Mouse (Mus musculus) liver, adult (tissue): ENCODE measurements at regions not wholly inside any gene's neighbourhood (a gene's known extent, or its start where the extent isn't known, plus 50 kb on each side); places are given as distances from the start of the nearest gene placed in this dataset.

Experiments used
- GATA4 ChIP-seq: IDR thresholded peaks from 2 replicates; pipeline ENCODE4 v1.6.1; 2014; ENCODE audit warnings: mild to moderate bottlenecking, low read length; ENCODE audit not compliant: insufficient replicate concordance

DNA sequence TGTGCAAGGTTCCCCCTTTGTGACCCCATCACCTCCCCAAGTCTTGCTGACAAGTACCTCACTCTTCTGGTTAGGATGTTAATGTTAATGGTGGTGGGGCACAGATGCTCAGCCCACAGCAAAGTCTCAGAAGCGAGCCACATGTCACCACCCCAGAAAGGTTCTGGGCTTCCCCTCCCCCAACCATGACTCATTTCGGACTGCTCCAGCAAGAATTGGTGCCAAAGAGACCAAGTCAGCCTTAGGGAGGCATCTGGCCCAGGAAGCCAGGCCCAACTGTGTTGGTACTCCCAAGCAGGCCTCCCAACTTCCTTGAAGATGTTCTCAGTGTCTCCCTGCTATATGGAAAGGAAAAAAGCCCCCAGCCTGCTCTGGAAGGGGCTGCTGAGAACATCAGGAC is 67.8 kb upstream of the Nectin1 start:
- TF ChIP-seq GATA4, result no peak

GRCm38 (mm10) chr9:43679331-43679730 is 64.5 kb upstream of the Nectin1 start:
- TF ChIP-seq GATA4, result no peak

DNA sequence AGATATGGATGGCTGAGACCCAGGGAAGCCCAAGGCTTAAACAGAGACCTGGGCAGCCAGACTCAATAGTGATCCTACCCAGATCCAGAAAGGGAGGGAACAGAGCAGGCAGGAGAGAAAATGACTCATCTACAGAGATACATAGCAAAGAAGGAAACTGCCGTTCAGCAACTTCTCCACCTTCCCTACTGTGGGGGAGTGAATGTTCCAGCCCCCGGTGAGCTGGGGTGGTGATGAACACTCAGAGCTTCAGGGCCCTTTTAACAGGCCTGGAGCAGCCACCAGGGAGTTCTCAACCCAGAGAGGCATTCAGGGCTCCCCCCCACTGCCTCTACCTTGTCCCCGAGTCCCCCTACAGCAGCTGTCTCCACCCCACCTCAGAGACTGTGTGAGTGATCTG is 62.5 kb upstream of the Nectin1 start:
- no peak for TF ChIP-seq GATA4

DNA sequence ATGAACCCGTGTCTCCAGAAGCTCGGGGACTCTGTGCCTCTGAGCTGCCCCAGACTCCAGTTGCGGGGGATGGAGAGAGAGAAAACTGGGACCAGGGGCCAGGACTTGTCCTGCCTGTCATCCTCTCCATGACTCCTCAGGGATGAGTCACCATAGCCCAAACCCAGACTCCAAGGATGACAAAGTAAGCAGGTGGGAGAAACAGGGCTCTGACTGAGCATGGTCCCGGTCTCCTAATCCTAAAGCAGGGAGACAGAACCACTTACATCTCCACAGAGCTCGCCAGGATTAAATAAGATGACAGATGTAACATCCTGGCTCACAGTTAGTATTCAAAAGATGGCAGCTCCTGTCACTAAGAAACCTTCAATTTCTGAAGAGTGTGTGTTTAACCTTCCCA is 61.7 kb upstream of the Nectin1 start:
- TF ChIP-seq GATA4, result no peak

DNA sequence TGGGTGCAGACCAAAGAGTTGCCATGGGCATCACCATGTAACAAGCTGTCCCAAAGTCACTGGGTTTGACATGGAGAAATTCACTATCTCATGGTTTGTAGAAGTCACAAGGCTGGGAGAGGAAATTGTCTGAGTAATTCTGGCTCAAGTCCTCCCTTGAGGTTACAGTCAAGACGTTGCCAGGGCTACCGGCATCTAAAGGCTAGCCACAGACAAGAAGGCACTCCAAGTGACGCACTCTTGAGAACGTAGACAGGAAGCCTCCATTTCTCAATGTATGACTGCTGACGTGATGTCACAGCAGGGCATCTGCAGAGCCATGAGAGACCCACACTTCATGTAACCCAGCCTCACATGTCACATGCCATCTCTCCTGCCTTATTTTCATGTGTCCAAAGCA is 59.2 kb upstream of the Nectin1 start:
- TF ChIP-seq GATA4, result no peak

DNA sequence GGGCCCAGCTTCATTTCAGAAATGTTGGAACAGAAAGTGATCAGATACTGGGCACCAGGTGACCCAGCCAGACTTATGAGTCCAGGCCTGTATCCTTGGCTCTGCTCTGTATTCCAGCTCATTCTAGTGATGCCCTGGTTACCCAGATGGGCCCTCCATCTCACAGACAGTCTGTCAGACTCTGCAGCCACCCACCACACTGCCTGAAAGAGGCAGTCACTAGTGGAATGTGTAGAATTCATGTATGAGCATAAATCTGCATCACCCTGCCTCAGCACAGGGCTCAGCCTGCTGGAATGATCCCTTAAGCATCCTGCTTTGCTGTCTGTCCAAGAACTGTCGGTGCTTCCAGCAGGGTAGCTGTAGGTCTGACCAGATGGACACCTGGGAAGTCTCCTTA is 51.8 kb upstream of the Nectin1 start:
- no peak for TF ChIP-seq GATA4

DNA sequence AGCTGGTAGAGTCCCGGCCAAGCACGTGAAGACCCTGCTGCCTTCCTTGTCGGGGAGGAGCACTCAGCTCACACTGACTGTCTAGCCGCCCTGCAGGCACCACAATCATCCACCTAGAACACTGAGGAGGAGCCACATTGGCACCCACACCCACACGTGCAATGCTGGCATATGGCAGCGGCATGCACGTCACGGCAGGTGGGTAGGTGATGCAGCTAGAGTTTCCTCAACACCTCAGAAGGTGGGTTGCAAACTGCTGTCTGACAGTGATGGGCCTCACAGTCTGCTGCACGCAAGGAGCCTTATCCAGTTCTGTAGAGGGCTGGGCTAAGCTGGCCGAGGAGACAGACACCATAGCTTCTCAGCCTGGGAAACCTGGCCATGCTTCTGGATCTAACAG is 51.2 kb upstream of the Nectin1 start:
- TF ChIP-seq GATA4, result no peak
